Mouse (Mus musculus): Measurements from ENCODE around the gene Mgarp. TPM values are rescaled to one million over a fixed set of nuclear protein-coding genes. Genes with fewer than 3 reads are reported as not detected.

The Mgarp gene
- polyA plus RNA-seq, 1 experiment from 2014 or later = 11.7 TPM

- peak overlapping the region; percentile 94 for H3K4me2 ChIP-seq
Observed at GRCm38 (mm10) chr3:51339378-51339733, 57.2 kb downstream of the Mgarp start.

More at GRCm38 (mm10) chr3:51339378-51339733, 57.2 kb downstream of the Mgarp start:
- Histone ChIP-seq H3K36me3 (no peaks in the 10 kb centered on the region), H3K9ac (peak overlapping the region; percentile 97), H3K9me3 (no peaks in the 10 kb centered on the region), H3K4me1 (peaks cover 35% of the 10 kb centered on the region), H3K27ac (replicated peaks) (peak overlapping the region; percentile 100), H3K27me3 (replicated peaks) (no peaks in the 10 kb centered on the region), H3K4me3 (peak overlapping the region; percentile 97)
- ATAC-seq (ENCODE audit: extremely low read depth, insufficient number of reproducible peaks, low FRiP score, low TSS enrichment) = no peak
- under 1% methylated on average over 9 of the region's 9 CpGs for WGBS

Other genes with a start within 250 kb of the Mgarp start
- gene Noct, start 172.3 kb downstream of the Mgarp start, polyA plus RNA-seq (2015; fragmentation: Nextera tagmentation; extraction: Ambion mirVana) = 8.5 and 8.6 TPM in 2 replicates
- gene Elf2, start 56.1 kb downstream of the Mgarp start, polyA plus RNA-seq (2015; fragmentation: Nextera tagmentation; extraction: Ambion mirVana) = 50.7 and 57.8 TPM in 2 replicates
- 1,322 and 1,484 TPM in 2 replicates for gene Ndufc1, start 12.2 kb upstream of the Mgarp start, polyA plus RNA-seq (2015; fragmentation: Nextera tagmentation; extraction: Ambion mirVana)
- gene Naa15, start 18.4 kb upstream of the Mgarp start, polyA plus RNA-seq (2015; fragmentation: Nextera tagmentation; extraction: Ambion mirVana) = 35.7 and 44.6 TPM in 2 replicates
- 13.6 TPM in 2 replicates for gene Rab33b, start 87.2 kb upstream of the Mgarp start, polyA plus RNA-seq (2015; fragmentation: Nextera tagmentation; extraction: Ambion mirVana)
- 3.8 and 5.8 TPM in 2 replicates for gene Setd7, start 164.1 kb upstream of the Mgarp start, polyA plus RNA-seq (2015; fragmentation: Nextera tagmentation; extraction: Ambion mirVana)